Mouse (Mus musculus) hindbrain, embryonic 11.5 days (tissue): ENCODE measurements around the gene Gm3373. TPM values are rescaled to one million over a fixed set of nuclear protein-coding genes. Genes with fewer than 3 reads are reported as not detected.
"Not testable (repeated sequence)": the region's sequence is repeated elsewhere in the genome, so short reads cannot be mapped to it uniquely, and the experiment has no call there.

Experiments
- ATAC-seq: fragments of 200-750 bp; cut with Nextera tagmentation; 2 replicates; pipeline ENCODE4 v1.8.0; 2017; ENCODE audit warnings: mild to moderate bottlenecking, moderate TSS enrichment, moderate library complexity; ENCODE audit not compliant: low FRiP score
- DNase-seq: peaks from one replicate; pipeline ENCODE4 v3.0.0-alpha.2; 2015; ENCODE audit warnings: low spot score
- H3K27ac ChIP-seq: fragments of 300-500 bp; sonication (generic); 2 replicates; pipeline ENCODE4 v1.5.1; 2014; ENCODE audit warnings: mild to moderate bottlenecking, low read depth, low read length
- H3K27me3 ChIP-seq: fragments of 300-500 bp; sonication (generic); 2 replicates; pipeline ENCODE4 v1.6.1; 2014; ENCODE audit warnings: mild to moderate bottlenecking, low read length, moderate library complexity, mixed read lengths; ENCODE audit not compliant: control insufficient read depth, insufficient read depth
- H3K36me3 ChIP-seq: fragments of 300-500 bp; sonication (generic); 2 replicates; pipeline ENCODE4 v1.6.1; 2014; ENCODE audit warnings: mild to moderate bottlenecking, low read length, moderate library complexity, mixed read lengths; ENCODE audit not compliant: control insufficient read depth, insufficient read depth
- H3K4me1 ChIP-seq: fragments of 300-500 bp; sonication (generic); replicated peaks from 2 replicates; pipeline ENCODE4 v1.6.1; 2014; ENCODE audit warnings: low read length, mixed read lengths; ENCODE audit not compliant: control insufficient read depth, insufficient read depth
- H3K4me2 ChIP-seq: fragments of 300-500 bp; sonication (generic); replicated peaks from 2 replicates; pipeline ENCODE4 v1.6.1; 2014; ENCODE audit warnings: mild to moderate bottlenecking, low read depth, low read length
- H3K4me3 ChIP-seq: fragments of 300-500 bp; sonication (generic); 2 replicates; pipeline ENCODE4 v1.5.1; 2014; ENCODE audit warnings: low read depth, low read length
- H3K9ac ChIP-seq: fragments of 300-500 bp; sonication (generic); 2 replicates; pipeline ENCODE4 v1.6.1; 2014; ENCODE audit warnings: low read depth, low read length
- H3K9me3 ChIP-seq: fragments of 300-500 bp; sonication (generic); 2 replicates; pipeline ENCODE4 v1.6.1; 2016; ENCODE audit warnings: low read length; ENCODE audit not compliant: control insufficient read depth
- WGBS: fragments of 180-500 bp; shearing (Covaris S2); extraction: QIAGEN DNeasy Blood & Tissue Kit; methylation state at CpG from one replicate; pipeline ENCODE4 v1.1.7; 2014; 5-methylcytosine and 5-hydroxymethylcytosine counted together
- polyA plus RNA-seq: library from polyadenylated mRNA; unstranded; fragments of >200 nt; fragmentation: Nextera tagmentation; extraction: Ambion mirVana; gene quantifications from 2 replicates; pipeline ENCODE4 v1.2.1, GENCODE M21; 2014

Gm3373 gene
- 0.12 TPM in 1 of 2 replicates, not detected in the other for polyA plus RNA-seq

GRCm38 (mm10) chr14:5741477-5741876 is at the start of gene Gm3373:
Gene Gm3373, minus strand, starts transcription at chr14:5741577.
- no CpG with 5 or more reads among the region's 37 CpGs for WGBS
- H3K9ac ChIP-seq, ATAC-seq, H3K27me3 ChIP-seq, H3K4me3 ChIP-seq, H3K9me3 ChIP-seq, H3K27ac ChIP-seq, H3K4me2 ChIP-seq, DNase-seq, H3K36me3 ChIP-seq, H3K4me1 ChIP-seq: not testable (repeated sequence)

- not testable (repeated sequence) for H3K4me2 ChIP-seq, H3K9ac ChIP-seq, H3K27me3 ChIP-seq, DNase-seq, H3K36me3 ChIP-seq, H3K4me3 ChIP-seq, H3K9me3 ChIP-seq, ATAC-seq, H3K27ac ChIP-seq, H3K4me1 ChIP-seq
- no CpG with 5 or more reads among the region's 2 CpGs for WGBS
These were observed 54.0 kb downstream of the Gm3373 start, which contains the start of gene Gm9603 for GRCm38 (mm10) chr14:5687357-5687756. Gene Gm9603, minus strand, starts transcription at chr14:5687457.

Other genes with a start within 250 kb of the Gm3373 start
- 2.0 and 2.5 TPM in 2 replicates for gene Gm3488, start 239.9 kb downstream of the Gm3373 start, polyA plus RNA-seq
- not detected in 2 replicates for gene Gm3532, start 203.1 kb downstream of the Gm3373 start, polyA plus RNA-seq
- not detected in 2 replicates for gene Gm8265, start 108.5 kb downstream of the Gm3373 start, polyA plus RNA-seq
- gene Gm9603, start 54.1 kb downstream of the Gm3373 start, polyA plus RNA-seq = not detected in 2 replicates
- gene Gm3383, start 66.4 kb upstream of the Gm3373 start, polyA plus RNA-seq = 1.3 and 1.7 TPM in 2 replicates
- gene Gm3424, start 88.8 kb upstream of the Gm3373 start, polyA plus RNA-seq = not detected in 2 replicates
- 0.10 TPM in 1 of 2 replicates, not detected in the other for gene Gm8237, start 138.8 kb upstream of the Gm3373 start, polyA plus RNA-seq
- gene Gm3248, start 220.2 kb upstream of the Gm3373 start, polyA plus RNA-seq = 0.57 and 1.3 TPM in 2 replicates
- gene Gm3453, start 237.6 kb upstream of the Gm3373 start, polyA plus RNA-seq = not detected in 2 replicates